Mouse (Mus musculus) urinary bladder, postnatal 14 days (tissue): ENCODE results near the gene Btbd35f7.
"Not testable (repeated sequence)": the region's sequence is repeated elsewhere in the genome, so short reads cannot be mapped to it uniquely, and the experiment has no call there.

Experiments used
- DNase-seq: peaks from one replicate; pipeline ENCODE4 v3.0.0; 2021; ENCODE audit warnings: low spot score

Gene Btbd35f7

GRCm38 (mm10) chrX:5668767-5669166 is at the start of gene Btbd35f7:
Btbd35f7 (plus strand) TSS chrX:5669067.
- DNase-seq = not testable (repeated sequence)
